Mouse (Mus musculus) megakaryocyte, embryonic 14.5 days (primary cell): ENCODE measurements around the gene Ralgapa2. TPM values are rescaled to one million over a fixed set of nuclear protein-coding genes. Genes with fewer than 3 reads are reported as not detected.

Experiments used
- H3K27me3 ChIP-seq: replicated peaks from 2 replicates; pipeline ENCODE3; 2012; ENCODE audit warnings: inconsistent platforms
- H3K36me3 ChIP-seq: replicated peaks from 2 replicates; pipeline ENCODE3; 2012; ENCODE audit warnings: low read length, inconsistent platforms, mixed read lengths
- H3K4me1 ChIP-seq: 2 replicates; pipeline ENCODE4 v1.6.1; 2012; ENCODE audit warnings: inconsistent platforms
- H3K4me3 ChIP-seq: replicated peaks from 2 replicates; pipeline ENCODE3; 2012; ENCODE audit warnings: moderate library complexity, mild to moderate bottlenecking, inconsistent platforms
- H3K9me3 ChIP-seq: 2 replicates; pipeline ENCODE4 v1.6.1; 2012; ENCODE audit warnings: inconsistent platforms
- FLI1 ChIP-seq: IDR thresholded peaks from 2 replicates; pipeline ENCODE4 v1.6.1; 2012; ENCODE audit warnings: low read length, inconsistent platforms, mixed read lengths
- GATA1 ChIP-seq: IDR thresholded peaks from 3 replicates; pipeline ENCODE4 v1.6.1; 2012; ENCODE audit warnings: mixed read lengths, low read length, inconsistent platforms, borderline replicate concordance
- polyA plus RNA-seq: library from polyadenylated mRNA; stranded (reverse); fragments of >175 nt; gene quantifications from 2 replicates; pipeline ENCODE4 v1.2.3, GENCODE M21; 2012; ENCODE audit warnings: low replicate concordance; ENCODE audit not compliant: insufficient read depth

Gene Ralgapa2
- polyA plus RNA-seq, 1 experiment = 1.8 TPM

DNA sequence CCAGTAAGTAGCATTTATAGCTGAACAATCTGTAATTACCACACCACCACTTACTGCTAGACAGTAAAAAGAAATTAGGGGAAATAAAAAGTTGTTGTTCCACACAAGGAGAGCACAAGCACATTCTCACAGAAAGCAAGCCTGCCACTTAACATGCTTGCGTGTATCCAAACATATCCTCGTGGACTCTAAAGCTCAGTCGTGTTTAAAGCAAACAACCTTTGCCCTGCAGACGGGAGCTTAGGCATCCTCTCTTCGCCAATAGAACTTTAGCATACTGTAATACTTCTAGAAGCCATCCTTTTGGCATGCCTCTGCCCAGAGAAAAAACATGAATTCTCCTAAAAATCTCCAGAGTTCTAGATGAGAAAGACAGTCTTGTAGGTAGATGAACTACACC is 135.9 kb downstream of the Ralgapa2 start:
- Histone ChIP-seq H3K4me1 (peaks cover 4% of the 10 kb centered on the region; the same call in 1 of the 2 replicates), H3K9me3 (no peaks in the 10 kb centered on the region), H3K36me3 (peaks cover 65% of the 10 kb centered on the region), H3K27me3 (no peaks in the 10 kb centered on the region), H3K4me3 (no peak overlapping the region)
- no peak for TF ChIP-seq FLI1
- TF ChIP-seq GATA1 = no peak

DNA sequence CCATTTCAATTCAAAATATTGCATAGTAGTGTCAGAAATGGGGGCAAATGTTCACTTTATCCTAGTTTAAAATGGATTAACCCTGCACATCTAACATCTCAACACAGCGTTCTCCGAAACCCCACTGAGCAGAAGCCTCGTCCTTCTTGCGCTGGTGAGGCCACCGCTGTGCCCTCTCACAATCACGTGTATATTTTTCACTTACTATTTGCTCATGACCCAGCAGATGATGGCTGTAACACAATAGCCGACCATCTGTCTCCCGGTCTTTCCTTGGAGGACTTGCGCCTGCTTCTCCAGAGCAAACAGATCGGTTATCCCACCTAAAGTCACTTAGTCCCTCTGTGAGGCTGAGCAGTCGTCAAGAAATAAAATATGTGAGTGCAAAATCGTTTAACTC is 146.0 kb downstream of the Ralgapa2 start:
- H3K9me3 ChIP-seq = no peaks in the 10 kb centered on the region
- no peak overlapping the region for H3K4me3 ChIP-seq
- no peaks in the 10 kb centered on the region; the same call in 1 of the 2 replicates for H3K4me1 ChIP-seq
- no peaks in the 10 kb centered on the region for H3K27me3 ChIP-seq
- peaks cover 78% of the 10 kb centered on the region for H3K36me3 ChIP-seq
- TF ChIP-seq GATA1 (no peak), FLI1 (no peak)

- TF ChIP-seq GATA1 = no peak
- TF ChIP-seq FLI1 = no peak
- Histone ChIP-seq H3K4me1 (no peaks in the 10 kb centered on the region; the same call in 1 of the 2 replicates), H3K36me3 (peaks cover 76% of the 10 kb centered on the region), H3K27me3 (no peaks in the 10 kb centered on the region), H3K9me3 (no peaks in the 10 kb centered on the region), H3K4me3 (no peak overlapping the region)
Measured at GRCm38 (mm10) chr2:146365368-146365983, 146.7 kb downstream of the Ralgapa2 start.

DNA sequence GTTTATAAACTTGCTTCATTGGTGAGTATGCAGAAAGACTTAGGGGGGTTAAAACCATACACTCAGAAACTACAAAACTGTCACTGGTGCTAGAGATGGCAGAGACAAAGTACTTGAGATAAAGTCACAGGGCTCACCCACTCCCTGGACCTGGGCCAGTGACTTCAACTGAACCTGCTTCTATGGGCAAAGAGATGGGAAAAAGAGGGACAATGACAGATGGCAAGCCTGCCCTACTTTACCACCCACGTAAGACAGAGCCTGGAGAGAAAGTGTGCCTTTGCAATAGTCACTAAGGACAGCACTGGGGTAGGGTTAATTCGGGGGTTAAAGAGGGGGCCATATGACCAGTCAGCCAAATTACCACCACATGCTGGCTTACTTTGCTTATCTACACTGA is 148.7 kb downstream of the Ralgapa2 start:
- no peak for TF ChIP-seq GATA1
- no peak for TF ChIP-seq FLI1
- H3K9me3 ChIP-seq = no peaks in the 10 kb centered on the region
- no peaks in the 10 kb centered on the region for H3K27me3 ChIP-seq
- H3K4me1 ChIP-seq = no peaks in the 10 kb centered on the region
- H3K4me3 ChIP-seq = no peak overlapping the region
- H3K36me3 ChIP-seq = peaks cover 81% of the 10 kb centered on the region

DNA sequence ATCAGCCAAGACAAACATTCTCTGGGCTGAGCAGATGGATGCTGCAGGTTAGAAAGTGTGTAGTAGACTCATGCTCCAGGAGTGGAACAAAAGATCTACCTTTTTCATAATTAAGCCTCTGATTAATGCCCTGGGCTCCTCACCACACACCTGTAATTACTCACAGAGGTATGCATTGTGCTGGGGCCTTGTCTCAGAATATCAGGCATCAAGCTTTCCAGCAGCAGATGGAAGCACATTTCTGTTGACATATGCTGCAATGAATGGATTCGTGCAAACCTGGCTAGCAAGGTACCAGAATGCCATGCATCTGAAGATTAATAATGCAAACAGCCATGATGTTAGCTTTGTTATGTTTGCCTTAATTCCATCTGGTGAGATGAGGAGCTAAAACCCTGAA is 149.2 kb downstream of the Ralgapa2 start:
- TF ChIP-seq FLI1 (no peak), GATA1 (no peak)
- Histone ChIP-seq H3K9me3 (no peaks in the 10 kb centered on the region), H3K36me3 (peaks cover 81% of the 10 kb centered on the region), H3K4me3 (no peak overlapping the region), H3K27me3 (no peaks in the 10 kb centered on the region), H3K4me1 (no peaks in the 10 kb centered on the region)

DNA sequence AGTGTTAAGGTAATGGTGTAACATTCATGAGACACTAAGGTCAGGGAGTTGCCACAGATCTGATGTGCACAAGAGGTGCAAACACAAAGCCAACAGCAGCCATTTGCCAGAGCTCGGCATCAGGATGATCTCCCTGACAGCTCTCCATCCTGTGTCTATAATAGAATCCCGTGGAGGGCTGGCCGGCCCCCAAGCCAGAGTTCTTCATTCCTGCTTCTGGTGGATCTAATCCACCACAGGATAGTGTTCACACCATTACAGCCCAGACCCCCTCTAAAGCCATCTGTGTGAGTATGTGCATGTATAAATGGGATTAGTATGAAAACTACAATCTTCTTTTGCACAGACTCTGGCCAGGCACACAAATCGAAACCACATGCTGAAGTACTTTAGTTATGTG is 150.2 kb downstream of the Ralgapa2 start:
- H3K4me1 ChIP-seq = no peaks in the 10 kb centered on the region
- H3K36me3 ChIP-seq = peaks cover 81% of the 10 kb centered on the region
- no peaks in the 10 kb centered on the region for H3K27me3 ChIP-seq
- TF ChIP-seq GATA1 (no peak), FLI1 (no peak)
- no peaks in the 10 kb centered on the region for H3K9me3 ChIP-seq
- no peak overlapping the region for H3K4me3 ChIP-seq

DNA sequence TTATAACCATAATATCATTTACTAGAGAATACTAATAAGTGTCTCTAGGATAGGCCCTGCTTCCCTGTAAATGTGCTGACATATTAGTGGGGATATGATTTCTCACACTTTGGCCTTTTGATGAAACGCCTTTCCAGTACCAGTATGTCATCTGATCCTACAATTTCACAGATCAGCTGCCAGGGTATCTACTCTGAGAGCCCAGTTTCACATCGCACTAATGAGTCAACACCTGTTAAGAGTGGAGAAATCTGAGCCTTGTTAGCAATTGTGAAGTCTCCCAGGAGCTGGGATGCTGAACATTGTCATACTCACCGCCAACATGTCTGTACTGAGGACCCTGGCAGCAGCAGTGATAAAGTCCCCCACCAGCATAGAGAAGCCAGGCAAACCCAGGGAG is 151.1 kb downstream of the Ralgapa2 start:
- H3K27me3 ChIP-seq = no peaks in the 10 kb centered on the region
- peaks cover 81% of the 10 kb centered on the region for H3K36me3 ChIP-seq
- no peaks in the 10 kb centered on the region for H3K4me1 ChIP-seq
- TF ChIP-seq GATA1 (no peak), FLI1 (no peak)
- H3K4me3 ChIP-seq = no peak overlapping the region
- no peaks in the 10 kb centered on the region for H3K9me3 ChIP-seq

DNA sequence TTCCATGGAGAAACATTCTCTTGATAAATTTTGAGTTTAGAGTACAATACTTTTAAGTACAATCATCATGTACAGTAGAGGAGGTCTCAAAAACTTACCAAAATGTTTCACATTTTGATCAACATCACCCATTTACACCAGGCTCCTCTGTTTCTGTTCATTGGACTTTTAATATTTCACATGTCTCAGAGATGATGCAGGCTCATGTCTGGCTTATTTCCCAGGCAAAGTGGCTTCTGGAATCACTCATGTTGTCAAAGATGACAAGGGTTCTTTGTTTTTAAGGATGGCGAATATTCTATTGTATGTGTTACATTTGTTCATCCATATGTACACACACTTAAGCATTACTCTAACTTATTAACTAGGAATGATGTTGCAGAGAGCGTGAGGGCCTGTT is 152.5 kb downstream of the Ralgapa2 start:
- H3K4me3 ChIP-seq = no peak overlapping the region
- no peaks in the 10 kb centered on the region for H3K4me1 ChIP-seq
- no peaks in the 10 kb centered on the region for H3K27me3 ChIP-seq
- H3K36me3 ChIP-seq = peaks cover 81% of the 10 kb centered on the region
- no peaks in the 10 kb centered on the region for H3K9me3 ChIP-seq
- TF ChIP-seq FLI1 = no peak
- no peak for TF ChIP-seq GATA1

DNA sequence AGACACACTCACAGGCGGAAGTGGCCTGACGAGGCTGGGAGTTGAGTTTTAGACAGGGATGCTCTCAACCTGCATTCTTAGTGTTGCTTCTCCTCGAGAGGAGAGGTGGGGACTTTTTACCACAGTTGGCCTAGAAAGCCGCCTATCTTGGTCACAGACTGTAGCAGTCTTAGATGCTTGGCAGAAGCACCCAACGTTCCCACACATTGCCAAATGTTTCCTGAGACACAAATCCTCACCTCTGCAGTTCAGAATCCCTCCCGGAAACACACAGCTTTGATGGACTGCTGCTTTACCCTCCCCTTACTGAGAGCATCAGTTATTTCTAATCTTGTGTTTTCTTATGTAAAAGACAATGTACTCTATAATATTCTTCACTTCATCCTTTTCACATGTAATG is 155.6 kb downstream of the Ralgapa2 start:
- no peaks in the 10 kb centered on the region for H3K9me3 ChIP-seq
- no peaks in the 10 kb centered on the region for H3K4me1 ChIP-seq
- H3K4me3 ChIP-seq = no peak overlapping the region
- TF ChIP-seq FLI1 = no peak
- no peak for TF ChIP-seq GATA1
- H3K27me3 ChIP-seq = no peaks in the 10 kb centered on the region
- H3K36me3 ChIP-seq = peaks cover 76% of the 10 kb centered on the region

DNA sequence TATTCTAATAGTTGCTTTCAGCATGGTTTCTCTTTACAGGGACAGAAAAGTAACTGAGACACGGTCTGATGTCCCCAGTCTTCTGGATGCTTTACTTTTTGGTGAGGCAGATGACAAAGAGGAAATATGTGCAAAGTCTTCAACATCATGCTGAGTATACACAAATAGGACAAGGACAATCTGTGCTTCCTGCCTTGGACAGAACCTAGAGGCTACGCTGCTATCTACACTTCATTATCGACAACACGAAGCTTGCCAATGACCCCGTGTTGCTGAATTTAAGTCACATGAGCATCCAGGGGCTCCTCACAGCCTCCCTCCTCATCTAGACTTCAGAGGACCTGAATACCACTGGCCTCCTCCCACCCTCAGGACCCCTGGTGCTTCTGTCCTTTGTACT is 161.9 kb downstream of the Ralgapa2 start:
- no peaks in the 10 kb centered on the region for H3K9me3 ChIP-seq
- H3K4me1 ChIP-seq = peaks cover 8% of the 10 kb centered on the region
- peaks cover 85% of the 10 kb centered on the region for H3K36me3 ChIP-seq
- H3K27me3 ChIP-seq = no peaks in the 10 kb centered on the region
- no peak for TF ChIP-seq GATA1
- TF ChIP-seq FLI1 = no peak
- no peak overlapping the region for H3K4me3 ChIP-seq

DNA sequence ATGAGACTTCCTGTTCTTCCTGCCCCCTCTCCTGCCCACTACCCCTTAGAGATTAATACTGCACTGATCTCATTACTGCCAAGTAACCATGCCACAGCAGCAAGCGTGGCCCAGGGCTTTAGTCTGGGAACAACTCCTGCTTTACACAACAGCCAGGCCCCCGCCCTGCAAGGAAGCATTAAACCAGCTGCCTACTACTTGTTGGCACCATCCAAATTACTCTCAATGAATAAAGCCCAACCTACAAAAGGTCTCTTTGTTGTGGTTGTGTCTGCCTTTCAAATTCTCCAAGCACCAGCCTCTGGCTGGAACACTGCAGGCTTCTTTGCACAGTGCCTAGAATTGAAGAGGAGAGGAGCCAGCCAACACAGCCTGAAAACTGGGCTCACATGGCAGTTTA is 164.2 kb downstream of the Ralgapa2 start:
- H3K4me1 ChIP-seq = peaks cover 13% of the 10 kb centered on the region
- no peak overlapping the region for H3K4me3 ChIP-seq
- peaks cover 88% of the 10 kb centered on the region for H3K36me3 ChIP-seq
- H3K9me3 ChIP-seq = no peaks in the 10 kb centered on the region
- no peak for TF ChIP-seq GATA1
- TF ChIP-seq FLI1 = no peak
- H3K27me3 ChIP-seq = no peaks in the 10 kb centered on the region
